Mouse (Mus musculus): ENCODE results near the gene Rassf2.
A peak's percentile ranks its signal among the peaks of the same experiment; 100 is the strongest.

The Rassf2 gene

GRCm38 (mm10) chr2:131955264-131955663 is 74.8 kb downstream of the Rassf2 start:
- DNase-seq (ENCODE audit: low spot score in 2 of 2) = no peak

GRCm38 (mm10) chr2:131954835-131955234 is 75.2 kb downstream of the Rassf2 start:
- DNase-seq (ENCODE audit: low spot score in 2 of 2) = no peak

GRCm38 (mm10) chr2:131953711-131954110 is 76.3 kb downstream of the Rassf2 start:
- DNase-seq (ENCODE audit: low spot score in 2 of 2) = no peak

GRCm38 (mm10) chr2:131952961-131953538 is 77.0 kb downstream of the Rassf2 start:
- DNase-seq (ENCODE audit: low spot score in 2 of 2) = no peak

- no peak for DNase-seq (ENCODE audit: low spot score in 2 of 2)
Observed at GRCm38 (mm10) chr2:131952456-131952855, 77.6 kb downstream of the Rassf2 start.

- no peak for DNase-seq (ENCODE audit: low spot score in 2 of 2)
Observed at GRCm38 (mm10) chr2:131950598-131951095, 79.4 kb downstream of the Rassf2 start, which contains the start of gene Prnd. Gene Prnd (plus strand): TSS chr2:131950861.

- DNase-seq (ENCODE audit: low spot score in 2 of 2) = peak in 1 of 2 experiments; percentile 42
Observed at GRCm38 (mm10) chr2:131949767-131950597, 80.1 kb downstream of the Rassf2 start.

GRCm38 (mm10) chr2:131948916-131949639 is 81.0 kb downstream of the Rassf2 start:
- DNase-seq (ENCODE audit: low spot score in 2 of 2) = no peak

- DNase-seq (ENCODE audit: low spot score in 2 of 2) = peak in 1 of 2 experiments; percentile 0
Observed at GRCm38 (mm10) chr2:131948156-131948555, 81.9 kb downstream of the Rassf2 start.

GRCm38 (mm10) chr2:131946351-131946750 is 83.7 kb downstream of the Rassf2 start:
- peak in 1 of 2 experiments; percentile 0 for DNase-seq (ENCODE audit: low spot score in 2 of 2)

GRCm38 (mm10) chr2:131945765-131946164 is 84.3 kb downstream of the Rassf2 start:
- peak in 1 of 2 experiments; percentile 0 for DNase-seq (ENCODE audit: low spot score in 2 of 2)

GRCm38 (mm10) chr2:131945225-131945624 is 84.8 kb downstream of the Rassf2 start:
- DNase-seq (ENCODE audit: low spot score in 2 of 2) = no peak

GRCm38 (mm10) chr2:131944370-131944769 is 85.7 kb downstream of the Rassf2 start:
- DNase-seq (ENCODE audit: low spot score in 2 of 2) = no peak

GRCm38 (mm10) chr2:131941501-131941900 is 88.6 kb downstream of the Rassf2 start:
- DNase-seq (ENCODE audit: low spot score in 2 of 2) = no peak

- peak in 1 of 2 experiments; percentile 1 for DNase-seq (ENCODE audit: low spot score in 2 of 2)
Observed at GRCm38 (mm10) chr2:131940506-131940905, 89.6 kb downstream of the Rassf2 start.

All from right cerebral cortex, postnatal 36 days (tissue).